Mouse (Mus musculus): ENCODE measurements around the gene D6Wsu163e. TPM values are rescaled to one million over a fixed set of nuclear protein-coding genes. Genes with fewer than 3 reads are reported as not detected.
A peak's percentile ranks its signal among the peaks of the same experiment; 100 is the strongest.

Gene D6Wsu163e
- total and polyA plus RNA-seq, 3 experiments: 28.4 to 31.4 TPM; not detected in 1

GRCm38 (mm10) chr6:126938853-126939486 is 792 bp upstream of the D6Wsu163e start:
- H3K27me3 ChIP-seq (ENCODE audit: control insufficient read depth in 1 of 2, insufficient read depth in 2 of 2, low read length in 2 of 2): no peaks in the 10 kb centered on the region
- TF ChIP-seq ELF1 (IDR thresholded peaks at IDR 0.05; ENCODE audit: low read depth, low read length) (no peak), ETS1 (IDR thresholded peaks at IDR 0.05; ENCODE audit: low read depth, low read length) (no peak), CHD2 (IDR thresholded peaks at IDR 0.05; ENCODE audit: low read length) (no peak), CTCF (IDR thresholded peaks at IDR 0.05 in 2 of 3, conservative IDR thresholded peaks at IDR 0.05 in 1 of 3; ENCODE audit: control insufficient read depth in 1 of 3, insufficient read depth in 1 of 3, low read depth in 2 of 3, low read length in 3 of 3, poor library complexity in 1 of 3, severe bottlenecking in 1 of 3) (no peak), NRF1 (IDR thresholded peaks at IDR 0.05; ENCODE audit: insufficient read depth, low read depth, low read length, poor library complexity, severe bottlenecking) (no peak), TAL1 (IDR thresholded peaks at IDR 0.05; ENCODE audit: low read length) (no peak), POLR2A (IDR thresholded peaks at IDR 0.05; ENCODE audit: control insufficient read depth in 1 of 2, insufficient read depth in 1 of 2, low read depth in 1 of 2, low read length in 2 of 2, poor library complexity in 1 of 2) (peak in 1 of 2 experiments; percentile 88; a peak in 3 of 4 replicates), RCOR1 (IDR thresholded peaks at IDR 0.05; ENCODE audit: low read depth, low read length) (no peak), SMC3 (IDR thresholded peaks at IDR 0.05; ENCODE audit: low read depth, low read length) (no peak), MAX (IDR thresholded peaks at IDR 0.05; ENCODE audit: low read length) (no peak), MYB (IDR thresholded peaks at IDR 0.05; ENCODE audit: low read depth, low read length) (no peak), E2F4 (IDR thresholded peaks at IDR 0.05; ENCODE audit: borderline replicate concordance, low read depth, low read length) (no peak), USF1 (IDR thresholded peaks at IDR 0.05; ENCODE audit: low read depth, low read length) (peak; percentile 67), TBP (IDR thresholded peaks at IDR 0.05; ENCODE audit: low read depth, low read length) (0 out of 2 replicates have a peak, but pooled peaks have one; percentile 17), GATA1 (IDR thresholded peaks at IDR 0.05; ENCODE audit: low read depth, low read length) (no peak), RAD21 (IDR thresholded peaks at IDR 0.05; ENCODE audit: low read depth, low read length) (no peak), JUND (IDR thresholded peaks at IDR 0.05; ENCODE audit: low read depth, low read length) (no peak), USF2 (IDR thresholded peaks at IDR 0.05; ENCODE audit: borderline replicate concordance in 1 of 2, insufficient read depth in 1 of 2, low read depth in 1 of 2, low read length in 2 of 2) (0 out of 4 replicates have a peak, but pooled peaks of 1 of the 2 experiments have one; percentile 22), MAZ (IDR thresholded peaks at IDR 0.05; ENCODE audit: low read depth, low read length) (no peak), ZNF384 (IDR thresholded peaks at IDR 0.05; ENCODE audit: low read depth, low read length) (no peak), POLR2AphosphoS2 (IDR thresholded peaks at IDR 0.05; ENCODE audit: low read length) (no peak), POLR2AphosphoS5 (IDR thresholded peaks at IDR 0.05; ENCODE audit: borderline replicate concordance, low read depth, low read length) (no peak)
- peaks cover 20% of the 10 kb centered on the region for H3K79me2 ChIP-seq (ENCODE audit: control insufficient read depth, insufficient read depth, low read length, poor library complexity)
- H3K9me3 ChIP-seq (replicated peaks; ENCODE audit: insufficient read depth, low read length): no peaks in the 10 kb centered on the region
- H3K4me3 ChIP-seq (ENCODE audit: control insufficient read depth in 1 of 2, insufficient read depth in 1 of 2, low read depth in 2 of 2, low read length in 2 of 2): peak overlapping the region; percentile 62 to 89
- peak overlapping the region; percentile 86 for H3K9ac ChIP-seq (ENCODE audit: control insufficient read depth, low read depth, low read length, poor library complexity, severe bottlenecking)
- peak; percentile 69 for DNase-seq (ENCODE audit: low read depth, low spot score)
- H3K36me3 ChIP-seq (ENCODE audit: control insufficient read depth in 1 of 2, insufficient read depth in 2 of 2, low read length in 2 of 2): peaks cover 14 to 15% of the 10 kb centered on the region in 2 experiments
- H3K27ac ChIP-seq (ENCODE audit: control insufficient read depth, low read depth, low read length): peak overlapping the region; percentile 49
- H3K4me1 ChIP-seq (ENCODE audit: control insufficient read depth in 1 of 2, insufficient read depth in 2 of 2, low read length in 2 of 2): peaks cover 0 to 8% of the 10 kb centered on the region in 2 experiments; a peak in 1 of 4 replicates
